Mouse (Mus musculus): ENCODE data around the gene Pth1r.
A peak's percentile ranks its signal among the peaks of the same experiment; 100 is the strongest.

Pth1r gene

GRCm38 (mm10) chr9:110718071-110718470 lies 28.9 kb downstream of the Pth1r start:
- DNase-seq (ENCODE audit: low read depth, low spot score) = no peak

GRCm38 (mm10) chr9:110716775-110717174 lies 30.2 kb downstream of the Pth1r start:
- DNase-seq (ENCODE audit: low read depth, low spot score) = peak; percentile 57

GRCm38 (mm10) chr9:110715426-110715825 lies 31.5 kb downstream of the Pth1r start:
- DNase-seq (ENCODE audit: low read depth, low spot score) = no peak

- no peak for DNase-seq (ENCODE audit: low read depth, low spot score)
These were observed 33.6 kb downstream of the Pth1r start for GRCm38 (mm10) chr9:110713389-110713788.

GRCm38 (mm10) chr9:110712545-110712944 lies 34.4 kb downstream of the Pth1r start:
- DNase-seq (ENCODE audit: low read depth, low spot score) = no peak

- no peak for DNase-seq (ENCODE audit: low read depth, low spot score)
These were observed 34.9 kb downstream of the Pth1r start for GRCm38 (mm10) chr9:110711996-110712395.

GRCm38 (mm10) chr9:110711532-110711931 lies 35.4 kb downstream of the Pth1r start:
- peak; percentile 31 for DNase-seq (ENCODE audit: low read depth, low spot score)

GRCm38 (mm10) chr9:110709640-110710258 lies 37.2 kb downstream of the Pth1r start:
- DNase-seq (ENCODE audit: low read depth, low spot score) = peak; percentile 88

GRCm38 (mm10) chr9:110706784-110707183 lies 40.2 kb downstream of the Pth1r start:
- DNase-seq (ENCODE audit: low read depth, low spot score) = peak; percentile 75

GRCm38 (mm10) chr9:110703951-110704350 lies 43.0 kb downstream of the Pth1r start:
- no peak for DNase-seq (ENCODE audit: low read depth, low spot score)

GRCm38 (mm10) chr9:110702848-110703247 lies 44.1 kb downstream of the Pth1r start:
- no peak for DNase-seq (ENCODE audit: low read depth, low spot score)

GRCm38 (mm10) chr9:110701114-110702032 lies 45.6 kb downstream of the Pth1r start:
- no peak for DNase-seq (ENCODE audit: low read depth, low spot score)

- no peak for DNase-seq (ENCODE audit: low read depth, low spot score)
These were observed 47.4 kb downstream of the Pth1r start for GRCm38 (mm10) chr9:110699574-110699973.

- no peak for DNase-seq (ENCODE audit: low read depth, low spot score)
These were observed 49.5 kb downstream of the Pth1r start for GRCm38 (mm10) chr9:110697465-110697864.

- DNase-seq (ENCODE audit: low read depth, low spot score) = no peak
These were observed 50.5 kb downstream of the Pth1r start for GRCm38 (mm10) chr9:110696427-110696826.

- DNase-seq (ENCODE audit: low read depth, low spot score) = no peak
These were observed 51.7 kb downstream of the Pth1r start for GRCm38 (mm10) chr9:110695165-110695755.

GRCm38 (mm10) chr9:110689261-110689779 lies 57.6 kb downstream of the Pth1r start:
- no peak for DNase-seq (ENCODE audit: low read depth, low spot score)

- no peak for DNase-seq (ENCODE audit: low read depth, low spot score)
These were observed 59.1 kb downstream of the Pth1r start for GRCm38 (mm10) chr9:110687846-110688245.

GRCm38 (mm10) chr9:110687061-110687460 lies 59.9 kb downstream of the Pth1r start:
- DNase-seq (ENCODE audit: low read depth, low spot score) = no peak

- DNase-seq (ENCODE audit: low read depth, low spot score) = no peak
These were observed 60.5 kb downstream of the Pth1r start for GRCm38 (mm10) chr9:110686472-110686871.

GRCm38 (mm10) chr9:110685591-110685990 lies 61.4 kb downstream of the Pth1r start:
- DNase-seq (ENCODE audit: low read depth, low spot score) = no peak

GRCm38 (mm10) chr9:110685187-110685586 lies 61.8 kb downstream of the Pth1r start:
- DNase-seq (ENCODE audit: low read depth, low spot score) = no peak

Data from A20 (cell line).